Mouse (Mus musculus): ENCODE measurements at regions not wholly inside any gene's neighbourhood (a gene's known extent, or its start where the extent isn't known, plus 50 kb on each side); places are given as distances from the start of the nearest gene placed in this dataset.

DNA sequence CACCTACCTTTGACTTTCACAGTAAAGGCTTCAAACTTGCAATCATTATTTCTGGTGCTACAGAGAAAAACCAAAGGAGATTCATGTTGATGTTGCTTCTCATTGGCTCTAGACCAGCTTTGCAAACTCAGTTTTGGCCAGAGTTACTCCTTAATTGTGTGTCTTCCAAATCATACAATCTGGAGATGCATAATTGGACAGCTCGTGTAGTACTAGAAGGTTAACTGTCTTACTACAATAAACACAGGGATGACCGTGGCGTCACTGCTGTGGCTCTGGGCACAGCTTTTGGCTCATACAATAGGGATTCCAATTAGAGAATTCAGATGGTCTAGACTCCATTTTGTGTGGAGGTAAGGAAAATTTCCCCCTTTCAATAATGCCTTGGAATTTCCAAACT, 544.6 kb downstream of the Tns1 start:
- Histone ChIP-seq H3K36me3 (ENCODE audit: control insufficient read depth, insufficient read depth, low read length) (no peaks in the 10 kb centered on the region), H3K4me2 (ENCODE audit: low read length) (no peak overlapping the region), H3K27ac (ENCODE audit: low read depth, low read length) (no peak overlapping the region), H3K4me3 (ENCODE audit: low read depth, low read length) (no peak overlapping the region), H3K9ac (ENCODE audit: low read length) (no peak overlapping the region), H3K4me1 (ENCODE audit: control insufficient read depth, insufficient read depth, low read length) (no peaks in the 10 kb centered on the region), H3K9me3 (replicated peaks; ENCODE audit: control insufficient read depth, low read length) (no peaks in the 10 kb centered on the region), H3K27me3 (replicated peaks; ENCODE audit: control insufficient read depth, insufficient read depth, low read length) (no peaks in the 10 kb centered on the region)
- 62% methylated on average over 3 of the region's 3 CpGs for WGBS
- DNase-seq (ENCODE audit: low spot score) (no peak), ATAC-seq (no peak)

DNA sequence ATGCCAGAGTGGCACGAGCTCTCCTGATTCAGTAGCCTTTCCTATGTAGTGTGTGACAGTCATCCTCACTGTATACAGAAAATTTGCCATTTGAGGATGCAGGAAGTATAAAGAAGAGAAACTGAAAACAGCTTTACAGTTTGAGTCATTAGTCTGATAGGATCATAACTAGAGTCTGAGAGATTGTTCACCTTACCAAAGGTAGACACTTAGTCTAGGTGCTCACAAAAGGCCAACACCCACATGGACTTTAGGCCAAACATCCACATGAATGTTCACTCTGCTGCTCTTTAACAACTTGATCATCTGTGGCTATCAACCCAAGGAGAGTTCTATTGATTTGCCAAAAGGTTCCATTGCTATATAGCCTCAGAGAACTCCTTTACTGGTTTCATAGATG, 547.2 kb downstream of the Tns1 start:
- Histone ChIP-seq H3K4me3 (ENCODE audit: low read depth, low read length) (no peak overlapping the region), H3K4me2 (ENCODE audit: low read length) (no peak overlapping the region), H3K36me3 (ENCODE audit: control insufficient read depth, insufficient read depth, low read length) (no peaks in the 10 kb centered on the region), H3K9ac (ENCODE audit: low read length) (no peak overlapping the region), H3K4me1 (ENCODE audit: control insufficient read depth, insufficient read depth, low read length) (no peaks in the 10 kb centered on the region), H3K27me3 (replicated peaks; ENCODE audit: control insufficient read depth, insufficient read depth, low read length) (no peaks in the 10 kb centered on the region), H3K27ac (ENCODE audit: low read depth, low read length) (no peak overlapping the region), H3K9me3 (replicated peaks; ENCODE audit: control insufficient read depth, low read length) (no peaks in the 10 kb centered on the region)
- 88% methylated on average over 1 of the region's 1 CpGs for WGBS
- DNase-seq (ENCODE audit: low spot score) (no peak), ATAC-seq (no peak)

DNA sequence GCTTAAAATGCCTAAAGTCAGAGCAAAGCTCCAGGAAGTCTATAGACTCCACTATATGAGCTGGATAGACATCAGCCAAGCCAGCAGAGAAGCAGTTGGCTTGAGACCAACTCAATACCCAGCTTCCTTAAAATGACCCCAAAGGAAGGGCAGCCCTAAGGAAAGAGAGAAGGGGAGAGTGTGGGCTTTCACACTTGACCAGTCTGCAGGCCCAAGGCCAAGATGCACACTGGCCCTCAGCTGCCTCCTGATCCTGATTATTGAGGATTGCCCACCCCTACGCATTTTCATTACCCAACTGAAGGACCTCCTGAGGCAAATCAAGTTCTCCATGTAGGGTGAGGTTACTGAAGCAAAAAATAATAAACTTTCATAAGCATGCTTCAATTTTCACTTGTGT, 548.6 kb downstream of the Tns1 start:
- 79% methylated on average over 1 of the region's 1 CpGs for WGBS
- DNase-seq (ENCODE audit: low spot score): no peak
- Histone ChIP-seq H3K9me3 (replicated peaks; ENCODE audit: control insufficient read depth, low read length) (no peaks in the 10 kb centered on the region), H3K36me3 (ENCODE audit: control insufficient read depth, insufficient read depth, low read length) (no peaks in the 10 kb centered on the region), H3K4me3 (ENCODE audit: low read depth, low read length) (no peak overlapping the region), H3K9ac (ENCODE audit: low read length) (no peak overlapping the region), H3K27me3 (replicated peaks; ENCODE audit: control insufficient read depth, insufficient read depth, low read length) (no peaks in the 10 kb centered on the region), H3K4me2 (ENCODE audit: low read length) (no peak overlapping the region), H3K4me1 (ENCODE audit: control insufficient read depth, insufficient read depth, low read length) (no peaks in the 10 kb centered on the region), H3K27ac (ENCODE audit: low read depth, low read length) (no peak overlapping the region)
- ATAC-seq: no peak

DNA sequence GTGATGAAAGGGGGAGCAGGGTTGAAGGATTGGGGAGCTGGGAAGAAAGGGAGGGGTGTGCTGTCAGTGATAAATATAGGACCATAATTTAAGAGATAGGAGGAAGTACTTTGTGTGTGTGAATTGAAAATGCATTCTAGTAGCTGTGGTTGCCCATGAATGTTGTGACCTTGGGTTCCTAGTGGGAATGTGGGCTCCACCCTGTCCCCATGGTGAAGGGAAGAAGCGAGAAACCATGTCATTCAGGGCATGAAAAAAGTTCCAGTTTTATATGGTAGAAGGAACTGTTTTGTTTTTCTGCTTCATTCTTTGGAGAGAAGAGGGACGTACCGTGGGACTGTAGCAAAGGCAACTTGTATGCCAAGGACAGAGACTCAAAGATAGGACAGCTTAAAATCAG, 553.3 kb downstream of the Tns1 start:
- Histone ChIP-seq H3K4me1 (ENCODE audit: control insufficient read depth, insufficient read depth, low read length) (no peaks in the 10 kb centered on the region), H3K27me3 (replicated peaks; ENCODE audit: control insufficient read depth, insufficient read depth, low read length) (no peaks in the 10 kb centered on the region), H3K9ac (ENCODE audit: low read length) (no peak overlapping the region), H3K27ac (ENCODE audit: low read depth, low read length) (no peak overlapping the region), H3K4me2 (ENCODE audit: low read length) (no peak overlapping the region), H3K36me3 (ENCODE audit: control insufficient read depth, insufficient read depth, low read length) (no peaks in the 10 kb centered on the region), H3K9me3 (replicated peaks; ENCODE audit: control insufficient read depth, low read length) (no peaks in the 10 kb centered on the region), H3K4me3 (ENCODE audit: low read depth, low read length) (no peak overlapping the region)
- ATAC-seq (no peak), DNase-seq (ENCODE audit: low spot score) (no peak)
- 88% methylated on average over 3 of the region's 3 CpGs for WGBS

DNA sequence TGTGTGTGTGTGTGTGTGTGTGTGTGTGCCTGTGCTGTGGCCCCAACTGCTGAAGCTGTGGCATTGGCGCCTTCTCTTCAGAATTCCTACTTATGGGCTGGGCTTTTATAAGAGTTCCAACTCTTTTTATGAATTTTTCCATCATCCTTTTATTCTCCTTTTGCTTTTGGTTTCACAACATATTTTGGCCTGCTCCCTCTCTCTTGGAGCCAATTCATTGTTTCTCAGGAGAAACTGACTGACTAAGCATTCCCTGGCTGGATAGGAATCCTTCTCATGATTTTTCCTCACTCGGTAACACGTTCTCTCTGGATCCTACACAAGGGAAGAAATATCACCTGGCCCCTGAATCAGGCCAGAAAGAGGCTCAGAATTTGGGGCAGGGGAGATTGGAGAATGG, 551.1 kb upstream of the Tnp1 start:
- H3K9ac ChIP-seq (ENCODE audit: low read length): no peak overlapping the region
- H3K4me1 ChIP-seq (ENCODE audit: control insufficient read depth, insufficient read depth, low read length): no peaks in the 10 kb centered on the region
- H3K9me3 ChIP-seq (replicated peaks; ENCODE audit: control insufficient read depth, low read length): no peaks in the 10 kb centered on the region
- WGBS: 88% methylated on average over 3 of the region's 3 CpGs
- no peaks in the 10 kb centered on the region for H3K27me3 ChIP-seq (replicated peaks; ENCODE audit: control insufficient read depth, insufficient read depth, low read length)
- no peak for ATAC-seq
- no peak overlapping the region for H3K27ac ChIP-seq (ENCODE audit: low read depth, low read length)
- H3K4me3 ChIP-seq (ENCODE audit: low read depth, low read length): no peak overlapping the region
- no peak for DNase-seq (ENCODE audit: low spot score)
- H3K36me3 ChIP-seq (ENCODE audit: control insufficient read depth, insufficient read depth, low read length): no peaks in the 10 kb centered on the region
- H3K4me2 ChIP-seq (ENCODE audit: low read length): no peak overlapping the region

DNA sequence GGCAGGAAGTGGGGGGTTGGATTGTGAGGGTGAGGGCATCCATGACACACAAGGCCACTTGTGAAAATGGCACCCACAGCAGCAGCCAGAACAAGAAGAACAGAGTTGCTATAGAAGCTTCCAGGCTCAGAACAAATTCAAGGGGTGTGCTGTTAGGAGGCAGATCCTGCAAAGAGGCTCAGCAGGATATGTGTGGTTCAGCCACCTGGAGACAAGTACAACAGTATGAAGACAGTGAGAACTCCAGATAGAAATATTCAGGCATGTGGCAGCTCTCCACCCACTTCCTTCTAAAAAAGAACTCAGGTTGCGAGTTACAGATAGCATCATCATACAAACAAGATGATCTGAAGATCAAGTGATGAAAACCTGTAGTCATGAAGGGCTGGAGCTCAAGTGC, 544.9 kb upstream of the Tnp1 start:
- H3K9ac ChIP-seq (ENCODE audit: low read length): no peak overlapping the region
- no peaks in the 10 kb centered on the region for H3K27me3 ChIP-seq (replicated peaks; ENCODE audit: control insufficient read depth, insufficient read depth, low read length)
- DNase-seq (ENCODE audit: low spot score) (no peak), ATAC-seq (no peak)
- H3K27ac ChIP-seq (ENCODE audit: low read depth, low read length): no peak overlapping the region
- H3K4me2 ChIP-seq (ENCODE audit: low read length): no peak overlapping the region
- no peaks in the 10 kb centered on the region for H3K36me3 ChIP-seq (ENCODE audit: control insufficient read depth, insufficient read depth, low read length)
- no peak overlapping the region for H3K4me3 ChIP-seq (ENCODE audit: low read depth, low read length)
- no peaks in the 10 kb centered on the region for H3K4me1 ChIP-seq (ENCODE audit: control insufficient read depth, insufficient read depth, low read length)
- 92% methylated on average over 1 of the region's 1 CpGs for WGBS
- H3K9me3 ChIP-seq (replicated peaks; ENCODE audit: control insufficient read depth, low read length): no peaks in the 10 kb centered on the region

DNA sequence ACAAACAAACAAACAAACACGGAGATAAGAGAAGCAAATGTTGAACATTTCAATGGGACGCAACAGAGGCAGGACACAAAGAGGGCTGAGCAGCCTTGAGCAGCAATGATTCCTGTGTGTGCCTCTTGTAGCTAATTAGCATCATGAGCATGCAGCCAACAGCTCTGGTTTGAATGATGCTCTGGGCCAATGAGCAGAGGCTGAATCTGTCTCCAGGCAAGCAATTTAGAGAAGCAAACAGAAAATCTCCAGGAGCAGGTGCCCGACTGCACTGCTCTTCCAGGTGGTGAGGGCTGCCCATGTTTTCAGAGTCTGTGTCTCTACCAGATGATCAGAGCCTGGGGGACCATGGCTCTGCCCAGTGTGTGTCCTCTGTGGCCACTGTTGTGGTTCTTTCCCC, 532.2 kb upstream of the Tnp1 start:
- H3K4me1 ChIP-seq (ENCODE audit: control insufficient read depth, insufficient read depth, low read length): 0 out of 2 replicates have a peak, but pooled peaks cover 3% of the 10 kb centered on the region
- H3K36me3 ChIP-seq (ENCODE audit: control insufficient read depth, insufficient read depth, low read length): no peaks in the 10 kb centered on the region
- no peak overlapping the region for H3K4me2 ChIP-seq (ENCODE audit: low read length)
- no peak overlapping the region for H3K4me3 ChIP-seq (ENCODE audit: low read depth, low read length)
- H3K27me3 ChIP-seq (replicated peaks; ENCODE audit: control insufficient read depth, insufficient read depth, low read length): no peaks in the 10 kb centered on the region
- no peak overlapping the region for H3K27ac ChIP-seq (ENCODE audit: low read depth, low read length)
- 42% methylated on average over 3 of the region's 3 CpGs for WGBS
- no peaks in the 10 kb centered on the region for H3K9me3 ChIP-seq (replicated peaks; ENCODE audit: control insufficient read depth, low read length)
- H3K9ac ChIP-seq (ENCODE audit: low read length): no peak overlapping the region
- ATAC-seq (peak; percentile 81), DNase-seq (ENCODE audit: low spot score) (peak; percentile 69)

DNA sequence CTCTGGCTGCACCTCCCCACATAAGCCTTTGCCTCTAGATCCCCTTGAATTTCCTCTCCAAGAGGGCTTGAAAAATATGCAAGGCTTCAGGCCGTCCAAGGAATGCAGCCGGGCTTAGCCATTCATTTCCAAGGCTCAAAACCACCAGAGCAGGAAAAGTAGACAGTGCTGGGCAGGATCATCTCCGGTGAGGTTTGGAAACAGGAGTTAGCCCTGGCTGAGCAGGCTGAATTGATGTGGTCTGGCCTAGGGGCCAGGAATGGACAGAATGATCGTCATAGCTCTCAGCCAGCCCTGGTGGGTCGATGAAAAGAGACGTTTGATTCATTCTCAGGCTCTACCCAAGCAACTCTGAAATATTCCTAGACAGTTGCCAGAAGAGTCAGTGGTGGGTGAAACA, 529.7 kb upstream of the Tnp1 start:
- no peaks in the 10 kb centered on the region for H3K9me3 ChIP-seq (replicated peaks; ENCODE audit: control insufficient read depth, low read length)
- H3K4me2 ChIP-seq (ENCODE audit: low read length): no peak overlapping the region
- ATAC-seq (no peak), DNase-seq (ENCODE audit: low spot score) (no peak)
- no peak overlapping the region for H3K27ac ChIP-seq (ENCODE audit: low read depth, low read length)
- H3K4me1 ChIP-seq (ENCODE audit: control insufficient read depth, insufficient read depth, low read length): 0 out of 2 replicates have a peak, but pooled peaks cover 3% of the 10 kb centered on the region
- no peaks in the 10 kb centered on the region for H3K36me3 ChIP-seq (ENCODE audit: control insufficient read depth, insufficient read depth, low read length)
- no peak overlapping the region for H3K9ac ChIP-seq (ENCODE audit: low read length)
- 72% methylated on average over 6 of the region's 6 CpGs for WGBS
- H3K4me3 ChIP-seq (ENCODE audit: low read depth, low read length): no peak overlapping the region
- no peaks in the 10 kb centered on the region for H3K27me3 ChIP-seq (replicated peaks; ENCODE audit: control insufficient read depth, insufficient read depth, low read length)

DNA sequence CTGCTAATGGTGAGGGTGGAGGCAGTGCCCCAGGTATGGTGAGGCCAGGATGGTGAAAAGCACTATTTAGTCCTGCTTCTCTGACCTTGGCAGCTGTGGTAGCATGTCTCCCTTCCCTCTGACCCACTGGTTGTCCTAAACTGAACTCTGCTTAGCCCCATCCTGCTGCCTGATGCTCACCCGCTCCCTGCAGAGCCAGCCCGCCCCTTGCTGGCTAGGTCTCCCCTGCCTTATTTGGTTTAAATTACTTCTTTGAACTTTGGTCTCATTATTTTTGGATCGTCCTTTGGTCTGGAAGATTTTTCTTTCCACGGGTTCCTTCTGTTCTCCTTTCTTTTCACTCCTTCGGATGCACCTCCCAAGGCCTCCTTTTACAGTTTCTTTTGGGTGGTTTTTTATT, 525.7 kb upstream of the Tnp1 start:
- Histone ChIP-seq H3K4me3 (ENCODE audit: low read depth, low read length) (no peak overlapping the region), H3K4me2 (ENCODE audit: low read length) (no peak overlapping the region), H3K9me3 (replicated peaks; ENCODE audit: control insufficient read depth, low read length) (no peaks in the 10 kb centered on the region), H3K27ac (ENCODE audit: low read depth, low read length) (no peak overlapping the region), H3K27me3 (replicated peaks; ENCODE audit: control insufficient read depth, insufficient read depth, low read length) (no peaks in the 10 kb centered on the region), H3K36me3 (ENCODE audit: control insufficient read depth, insufficient read depth, low read length) (no peaks in the 10 kb centered on the region), H3K4me1 (ENCODE audit: control insufficient read depth, insufficient read depth, low read length) (no peaks in the 10 kb centered on the region), H3K9ac (ENCODE audit: low read length) (no peak overlapping the region)
- ATAC-seq (no peak), DNase-seq (ENCODE audit: low spot score) (no peak)
- WGBS: 39% methylated on average over 5 of the region's 5 CpGs

Measured in forebrain, embryonic 14.5 days (tissue).